Mouse (Mus musculus) intestine, embryonic 14.5 days (tissue): ENCODE measurements around the gene Vmn1r188. TPM values are rescaled to one million over a fixed set of nuclear protein-coding genes. Genes with fewer than 3 reads are reported as not detected.
"Not testable (repeated sequence)": the region's sequence is repeated elsewhere in the genome, so short reads cannot be mapped to it uniquely, and the experiment has no call there.

Source experiments
- ATAC-seq: fragments of 200-750 bp; cut with Nextera tagmentation; replicated peaks from 2 replicates; pipeline ENCODE4 v1.8.0; 2017; ENCODE audit warnings: low read depth, moderate number of reproducible peaks, moderate TSS enrichment, moderate library complexity; ENCODE audit not compliant: low FRiP score, low TSS enrichment
- DNase-seq: peaks from one replicate; pipeline ENCODE4 v3.0.0-alpha.2; 2018; ENCODE audit warnings: low spot score
- H3K27ac ChIP-seq: fragments of 300-500 bp; sonication (generic); 2 replicates; pipeline ENCODE4 v1.5.1; 2014; ENCODE audit warnings: low read depth, mild to moderate bottlenecking, control low read depth
- H3K27me3 ChIP-seq: fragments of 300-500 bp; sonication (generic); replicated peaks from 2 replicates; pipeline ENCODE4 v1.6.1; 2014; ENCODE audit warnings: low read length, control low read depth; ENCODE audit not compliant: control insufficient read depth, insufficient read depth
- H3K36me3 ChIP-seq: fragments of 300-500 bp; sonication (generic); 2 replicates; pipeline ENCODE4 v1.6.1; 2014; ENCODE audit warnings: low read length, control low read depth; ENCODE audit not compliant: control insufficient read depth, insufficient read depth
- H3K4me1 ChIP-seq: fragments of 300-500 bp; sonication (generic); replicated peaks from 2 replicates; pipeline ENCODE4 v1.6.1; 2014; ENCODE audit warnings: low read length, control low read depth, mixed read lengths; ENCODE audit not compliant: control insufficient read depth, insufficient read depth
- H3K4me2 ChIP-seq: fragments of 300-500 bp; sonication (generic); 2 replicates; pipeline ENCODE4 v1.6.1; 2014; ENCODE audit warnings: low read length
- H3K4me3 ChIP-seq: fragments of 300-500 bp; sonication (generic); 2 replicates; pipeline ENCODE4 v1.5.1; 2014; ENCODE audit warnings: low read depth, low read length, control low read depth, mixed read lengths
- H3K9ac ChIP-seq: fragments of 300-500 bp; sonication (generic); 2 replicates; pipeline ENCODE4 v1.6.1; 2014; ENCODE audit warnings: mild to moderate bottlenecking, low read length
- H3K9me3 ChIP-seq: fragments of 300-500 bp; sonication (generic); 2 replicates; pipeline ENCODE4 v1.6.1; 2016; ENCODE audit warnings: low read length, control low read depth; ENCODE audit not compliant: control insufficient read depth
- WGBS: fragments of 180-500 bp; shearing (Covaris S2); extraction: QIAGEN DNeasy Blood & Tissue Kit; methylation state at CpG from one replicate; pipeline ENCODE4 v1.1.7; 2014; 5-methylcytosine and 5-hydroxymethylcytosine counted together
- polyA plus RNA-seq: library from polyadenylated mRNA; unstranded; fragments of >200 nt; fragmentation: Nextera tagmentation; extraction: Ambion mirVana; gene quantifications from 2 replicates; pipeline ENCODE4 v1.2.1, GENCODE M21; 2014

Vmn1r188 gene
- not detected in 2 replicates for polyA plus RNA-seq

DNA sequence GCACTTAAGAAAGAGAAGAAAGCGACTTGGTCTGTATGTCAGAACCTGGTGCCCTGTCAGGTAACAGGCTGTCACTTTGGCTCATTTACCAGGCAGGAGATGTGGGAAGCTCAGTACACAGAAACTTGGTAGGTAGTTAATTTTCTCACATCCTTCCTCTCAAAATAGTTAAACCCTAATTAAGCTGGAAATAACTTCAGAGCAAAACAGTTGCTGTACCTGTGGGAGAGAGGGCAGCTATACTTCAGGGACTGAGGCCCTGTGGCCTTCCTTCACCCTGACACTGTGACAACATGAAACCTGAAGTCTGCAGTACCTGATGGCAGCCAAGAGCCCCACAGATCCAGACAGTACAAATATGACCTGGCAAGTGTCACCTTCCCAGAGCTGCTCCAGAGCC lies at the start of gene Vmn1r188:
Gene Vmn1r188, plus strand, starts transcription at position 301 of the 400 bp plus-strand sequence.
- not testable (repeated sequence) for H3K9ac ChIP-seq, ATAC-seq, H3K9me3 ChIP-seq, H3K4me1 ChIP-seq, H3K27ac ChIP-seq, DNase-seq, H3K4me2 ChIP-seq, H3K36me3 ChIP-seq, H3K27me3 ChIP-seq, H3K4me3 ChIP-seq
- 86% methylated on average over 1 of the region's 1 CpGs for WGBS

- Histone ChIP-seq H3K27ac (peak overlapping the region; percentile 90), H3K36me3 (no peaks in the 10 kb centered on the region), H3K4me2 (peak overlapping the region; percentile 56), H3K4me1 (peaks cover 11% of the 10 kb centered on the region), H3K9ac (peak overlapping the region; percentile 79), H3K4me3 (peak overlapping the region; percentile 43), H3K9me3 (no peaks in the 10 kb centered on the region), H3K27me3 (no peaks in the 10 kb centered on the region)
- under 1% methylated on average over 8 of the region's 14 CpGs for WGBS
- DNase-seq (peak; percentile 72), ATAC-seq (peak; percentile 7)
These were observed 49.6 kb upstream of the Vmn1r188 start for GRCm38 (mm10) chr13:22034443-22035266.

DNA sequence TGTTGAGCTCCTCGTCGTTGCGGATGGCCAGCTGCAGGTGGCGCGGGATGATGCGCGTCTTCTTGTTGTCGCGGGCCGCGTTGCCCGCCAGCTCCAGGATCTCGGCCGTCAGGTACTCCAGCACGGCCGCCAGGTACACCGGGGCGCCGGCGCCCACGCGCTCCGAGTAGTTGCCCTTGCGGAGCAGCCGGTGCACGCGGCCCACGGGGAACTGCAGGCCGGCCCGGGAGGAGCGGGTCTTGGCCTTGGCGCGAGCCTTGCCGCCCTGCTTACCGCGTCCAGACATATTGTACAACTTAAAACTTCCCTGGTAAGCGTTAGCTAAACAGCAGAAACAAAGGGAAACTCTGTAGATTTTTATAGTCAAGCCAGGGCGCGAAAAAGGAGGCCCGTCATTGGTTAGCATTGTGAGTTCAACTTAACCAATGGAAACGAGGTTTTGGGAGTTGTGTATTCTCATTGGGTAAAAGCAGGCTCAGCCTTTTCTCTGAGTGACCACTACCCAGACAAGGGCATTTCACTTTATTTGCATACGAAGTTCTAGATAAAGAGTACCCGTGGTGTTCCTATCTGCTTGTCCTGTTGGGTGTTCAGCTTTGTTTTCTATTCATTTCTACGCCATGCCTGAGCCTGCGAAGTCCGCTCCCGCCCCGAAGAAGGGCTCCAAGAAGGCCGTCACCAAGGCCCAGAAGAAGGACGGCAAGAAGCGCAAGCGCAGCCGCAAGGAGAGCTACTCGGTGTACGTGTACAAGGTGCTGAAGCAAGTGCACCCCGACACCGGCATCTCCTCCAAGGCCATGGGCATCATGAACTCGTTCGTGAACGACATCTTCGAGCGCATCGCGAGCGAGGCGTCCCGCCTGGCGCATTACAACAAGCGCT lies 48.7 kb upstream of the Vmn1r188 start, which contains the start of the genes Hist1h2ah and Hist1h2bk:
Gene Hist1h2ah, minus strand, starts transcription at position 302 of the 882 bp plus-strand sequence.
Gene Hist1h2bk, plus strand, starts transcription at position 604 of the 882 bp plus-strand sequence.
- peak within 1 kb of the TSS; percentile 56 for H3K4me2 ChIP-seq
- WGBS, result under 1% methylated on average over 22 of the region's 69 CpGs
- H3K27me3 ChIP-seq, H3K36me3 ChIP-seq, H3K9me3 ChIP-seq: not testable (repeated sequence)
- H3K4me3 ChIP-seq, result peak within 1 kb of the TSS; percentile 43
- ATAC-seq (peak; percentile 95), DNase-seq (peak; percentile 91)
- H3K27ac ChIP-seq, result peak within 1 kb of the TSS; percentile 90
- H3K9ac ChIP-seq, result peak within 1 kb of the TSS; percentile 79
- peaks cover 19% of the 10 kb centered on the region for H3K4me1 ChIP-seq

DNA sequence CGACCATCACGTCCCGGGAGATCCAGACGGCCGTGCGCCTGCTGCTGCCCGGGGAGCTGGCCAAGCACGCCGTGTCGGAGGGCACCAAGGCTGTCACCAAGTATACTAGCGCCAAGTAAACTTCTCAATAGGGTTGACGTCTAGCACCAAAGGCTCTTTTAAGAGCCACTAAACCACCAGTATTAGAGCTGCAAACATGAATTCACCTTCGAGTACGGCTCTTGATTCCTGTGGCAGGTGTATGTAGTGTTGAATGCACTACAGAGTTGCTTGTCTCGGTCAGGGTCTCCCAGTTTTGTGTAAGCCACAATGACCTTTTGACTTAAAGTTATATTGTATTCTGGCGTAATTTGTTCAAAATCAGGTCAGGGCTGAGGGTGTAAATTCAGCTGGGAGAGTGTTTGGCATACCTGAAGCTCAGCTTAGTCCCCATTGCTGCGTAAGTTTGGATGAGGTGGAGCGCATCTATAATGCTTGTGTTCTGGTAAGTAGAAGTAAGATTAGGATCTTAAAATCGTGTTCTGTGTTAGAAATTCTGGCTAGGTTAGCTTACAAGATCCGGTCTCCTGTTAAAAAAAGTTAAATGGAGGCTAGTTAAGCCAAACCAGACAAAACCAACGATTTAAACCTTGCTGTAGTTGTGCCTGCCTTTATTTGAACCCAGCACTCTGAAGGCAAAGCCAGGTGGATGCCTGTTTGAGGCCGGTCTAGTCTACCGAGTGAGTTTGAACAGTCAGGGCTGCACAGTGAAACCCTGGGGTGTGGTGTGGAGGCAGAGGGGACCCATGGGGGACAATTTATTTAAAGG lies 47.9 kb upstream of the Vmn1r188 start:
- WGBS, result 6% methylated on average over 16 of the region's 23 CpGs
- DNase-seq, result peak; percentile 76
- Histone ChIP-seq H3K4me3 (peak overlapping the region; percentile 32), H3K27me3 (no peaks in the 10 kb centered on the region), H3K4me1 (peaks cover 19% of the 10 kb centered on the region), H3K27ac (peak overlapping the region; percentile 78), H3K9me3 (no peaks in the 10 kb centered on the region), H3K36me3 (no peaks in the 10 kb centered on the region), H3K4me2 (peak overlapping the region; percentile 56), H3K9ac (peak overlapping the region; percentile 51)
- no peak for ATAC-seq

DNA sequence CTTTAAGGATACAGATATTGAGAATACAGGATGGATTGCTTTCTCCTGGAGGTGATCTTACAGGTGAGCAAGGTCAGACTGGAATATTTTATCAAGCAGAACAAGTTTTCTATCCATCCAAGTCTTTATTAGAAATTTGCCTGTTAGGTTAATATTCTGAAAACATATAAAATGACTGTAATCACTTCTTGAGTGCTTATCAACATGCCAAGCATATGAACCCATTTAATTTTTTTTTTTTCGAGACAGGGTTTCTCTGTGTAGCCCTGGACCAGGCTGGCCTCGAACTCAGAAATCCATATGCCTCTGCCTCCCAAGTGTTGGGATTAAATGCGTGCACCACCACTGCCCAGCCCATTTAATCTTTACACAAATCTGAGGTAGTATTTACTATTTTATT lies 47.3 kb upstream of the Vmn1r188 start:
- H3K9me3 ChIP-seq, result no peaks in the 10 kb centered on the region
- peaks cover 19% of the 10 kb centered on the region for H3K4me1 ChIP-seq
- ATAC-seq (no peak), DNase-seq (no peak)
- H3K4me2 ChIP-seq, result peak overlapping the region; percentile 56
- no peaks in the 10 kb centered on the region for H3K27me3 ChIP-seq
- H3K9ac ChIP-seq, result peak overlapping the region; percentile 51
- H3K36me3 ChIP-seq, result no peaks in the 10 kb centered on the region
- WGBS, result 54% methylated on average over 3 of the region's 3 CpGs
- H3K27ac ChIP-seq, result peak overlapping the region; percentile 78
- peak overlapping the region; percentile 32 for H3K4me3 ChIP-seq

DNA sequence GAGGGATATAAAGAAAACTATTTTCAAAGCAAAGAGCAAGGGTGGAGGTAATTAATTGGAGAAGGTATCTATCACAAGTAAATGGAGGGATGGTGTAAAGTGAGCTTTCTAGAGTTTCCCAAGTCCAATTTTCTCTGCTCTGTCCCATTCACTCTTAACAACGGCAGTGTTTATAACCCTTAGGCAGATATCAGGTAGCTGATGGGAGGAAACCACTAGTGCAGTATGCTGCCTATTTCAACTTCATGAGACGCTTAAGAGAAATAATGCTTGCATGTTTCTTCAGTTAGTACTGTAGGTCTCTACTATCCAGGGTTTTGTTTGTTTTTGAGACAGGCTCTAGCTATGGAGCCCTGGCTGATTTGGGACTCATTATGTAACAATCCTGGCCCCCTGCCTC lies 46.8 kb upstream of the Vmn1r188 start:
- Histone ChIP-seq H3K27me3 (no peaks in the 10 kb centered on the region), H3K4me2 (no peak overlapping the region; the same call in 1 of the 2 replicates), H3K4me1 (peaks cover 19% of the 10 kb centered on the region), H3K36me3 (no peaks in the 10 kb centered on the region), H3K9me3 (no peaks in the 10 kb centered on the region), H3K27ac (peak overlapping the region; percentile 9; the same call in 1 of the 2 replicates), H3K9ac (0 out of 2 replicates have a peak overlapping the region, but pooled peaks have one; percentile 51), H3K4me3 (no peak overlapping the region)
- DNase-seq (peak; percentile 37), ATAC-seq (no peak)
- 49% methylated on average over 2 of the region's 2 CpGs for WGBS

DNA sequence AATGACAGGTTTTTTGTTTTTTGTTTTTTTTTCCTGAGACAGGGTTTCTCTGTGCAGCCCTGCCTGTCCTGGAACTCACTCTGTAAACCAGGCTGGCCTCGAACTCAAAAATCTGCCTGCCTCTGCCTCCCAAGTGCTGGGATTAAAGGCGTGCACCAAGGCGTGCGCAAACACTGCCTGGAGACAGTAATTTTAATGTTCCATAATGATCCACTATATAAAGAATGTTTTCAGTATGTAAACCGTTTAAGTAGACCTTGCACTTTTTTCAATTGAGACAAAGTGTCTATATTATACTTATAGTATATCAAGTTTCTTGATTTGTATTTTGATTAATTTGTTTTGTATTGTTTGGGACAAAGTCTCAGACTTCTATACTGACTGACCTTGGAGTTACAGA lies 44.9 kb upstream of the Vmn1r188 start:
- Histone ChIP-seq H3K27me3 (no peaks in the 10 kb centered on the region), H3K9me3 (no peaks in the 10 kb centered on the region), H3K4me1 (peaks cover 16% of the 10 kb centered on the region), H3K9ac (no peak overlapping the region), H3K4me3 (no peak overlapping the region), H3K36me3 (no peaks in the 10 kb centered on the region), H3K27ac (peak overlapping the region; percentile 96; the same call in 1 of the 2 replicates), H3K4me2 (peak overlapping the region; percentile 59; the same call in 1 of the 2 replicates)
- ATAC-seq (no peak), DNase-seq (peak; percentile 46)
- 74% methylated on average over 5 of the region's 5 CpGs for WGBS
